Mouse (Mus musculus) intestine, embryonic 15.5 days (tissue): ENCODE data around the gene Lrrc8d. TPM values are rescaled to one million over a fixed set of nuclear protein-coding genes. Genes with fewer than 3 reads are reported as not detected.
A peak's percentile ranks its signal among the peaks of the same experiment; 100 is the strongest.
"Not testable (repeated sequence)": the region's sequence is repeated elsewhere in the genome, so short reads cannot be mapped to it uniquely, and the experiment has no call there.

Experiments used
- ATAC-seq: fragments of 200-750 bp; cut with Nextera tagmentation; 2 replicates; pipeline ENCODE4 v1.8.0; 2017; ENCODE audit warnings: moderate TSS enrichment, moderate library complexity
- H3K27ac ChIP-seq: fragments of 300-500 bp; sonication (generic); 2 replicates; pipeline ENCODE4 v1.5.1; 2015; ENCODE audit warnings: mild to moderate bottlenecking, inconsistent platforms
- H3K27me3 ChIP-seq: fragments of 300-500 bp; sonication (generic); replicated peaks from 2 replicates; pipeline ENCODE4 v1.6.1; 2015; ENCODE audit warnings: inconsistent platforms
- H3K36me3 ChIP-seq: fragments of 300-500 bp; sonication (generic); 2 replicates; pipeline ENCODE4 v1.6.1; 2015; ENCODE audit warnings: inconsistent platforms
- H3K4me1 ChIP-seq: fragments of 300-500 bp; sonication (generic); replicated peaks from 2 replicates; pipeline ENCODE4 v1.6.1; 2015; ENCODE audit warnings: inconsistent platforms
- H3K4me2 ChIP-seq: fragments of 300-500 bp; sonication (generic); replicated peaks from 2 replicates; pipeline ENCODE4 v1.6.1; 2015; ENCODE audit warnings: mild to moderate bottlenecking, inconsistent platforms
- H3K4me3 ChIP-seq: fragments of 300-500 bp; sonication (generic); replicated peaks from 2 replicates; pipeline ENCODE4 v1.5.1; 2015; ENCODE audit warnings: inconsistent platforms
- H3K9ac ChIP-seq: fragments of 300-500 bp; sonication (generic); 2 replicates; pipeline ENCODE4 v1.6.1; 2015; ENCODE audit warnings: inconsistent platforms
- H3K9me3 ChIP-seq: fragments of 300-500 bp; sonication (generic); 2 replicates; pipeline ENCODE4 v1.6.1; 2016; ENCODE audit warnings: inconsistent platforms
- WGBS: fragments of 180-500 bp; shearing (Covaris S2); methylation state at CpG from one replicate; pipeline ENCODE4 v1.1.7; 2015; 5-methylcytosine and 5-hydroxymethylcytosine counted together
- polyA plus RNA-seq: library from polyadenylated mRNA; unstranded; fragments of >200 nt; fragmentation: Nextera tagmentation; extraction: Ambion mirVana; gene quantifications from 2 replicates; pipeline ENCODE4 v1.2.1, GENCODE M21; 2015

Lrrc8d gene
- polyA plus RNA-seq, 1 experiment from 2014 or later, result 16.2 TPM

- WGBS, result 63% methylated on average over 4 of the region's 4 CpGs
- ATAC-seq, result no peak
- H3K9me3 ChIP-seq, result no peaks in the 10 kb centered on the region
These were observed 27.4 kb upstream of the Lrrc8d start for GRCm38 (mm10) chr5:105672332-105672731.

GRCm38 (mm10) chr5:105675511-105675910 lies 24.3 kb upstream of the Lrrc8d start:
- no peak for ATAC-seq
- no peaks in the 10 kb centered on the region for H3K9me3 ChIP-seq
- no peak overlapping the region for H3K27ac ChIP-seq
- 0 out of 2 replicates have a peak, but pooled peaks cover 4% of the 10 kb centered on the region for H3K4me1 ChIP-seq
- no peaks in the 10 kb centered on the region for H3K36me3 ChIP-seq
- WGBS, result 84% methylated on average over 4 of the region's 4 CpGs
- no peaks in the 10 kb centered on the region for H3K27me3 ChIP-seq
- no peak overlapping the region for H3K4me3 ChIP-seq
- H3K9ac ChIP-seq, result no peak overlapping the region
- no peak overlapping the region for H3K4me2 ChIP-seq

More at GRCm38 (mm10) chr5:105672332-105672731, 27.4 kb upstream of the Lrrc8d start:
- Histone ChIP-seq H3K4me3 (no peak overlapping the region), H3K36me3 (no peaks in the 10 kb centered on the region), H3K4me1 (0 out of 2 replicates have a peak, but pooled peaks cover 4% of the 10 kb centered on the region), H3K9ac (no peak overlapping the region), H3K27me3 (no peaks in the 10 kb centered on the region), H3K27ac (no peak overlapping the region), H3K4me2 (no peak overlapping the region)

- ATAC-seq, result no peak
- H3K9ac ChIP-seq, result no peak overlapping the region
- no peaks in the 10 kb centered on the region for H3K36me3 ChIP-seq
- no peak overlapping the region for H3K4me3 ChIP-seq
- no peaks in the 10 kb centered on the region for H3K9me3 ChIP-seq
- 0 out of 2 replicates have a peak, but pooled peaks cover 4% of the 10 kb centered on the region for H3K4me1 ChIP-seq
- no peak overlapping the region for H3K4me2 ChIP-seq
- no peaks in the 10 kb centered on the region for H3K27me3 ChIP-seq
- 90% methylated on average over 2 of the region's 2 CpGs for WGBS
- H3K27ac ChIP-seq, result no peak overlapping the region
These were observed 22.7 kb upstream of the Lrrc8d start for GRCm38 (mm10) chr5:105677071-105677470.

- no peak overlapping the region for H3K4me2 ChIP-seq
- no peak overlapping the region for H3K9ac ChIP-seq
- no peaks in the 10 kb centered on the region for H3K4me1 ChIP-seq
- no peaks in the 10 kb centered on the region for H3K9me3 ChIP-seq
- ATAC-seq, result no peak
- 85% methylated on average over 8 of the region's 8 CpGs for WGBS
- H3K36me3 ChIP-seq, result no peaks in the 10 kb centered on the region
- no peak overlapping the region for H3K27ac ChIP-seq
- H3K4me3 ChIP-seq, result no peak overlapping the region
- H3K27me3 ChIP-seq, result no peaks in the 10 kb centered on the region
These were observed 21.5 kb upstream of the Lrrc8d start for GRCm38 (mm10) chr5:105678243-105678642.

- Histone ChIP-seq H3K4me3 (no peak overlapping the region), H3K4me2 (no peak overlapping the region), H3K9me3 (no peaks in the 10 kb centered on the region), H3K27ac (no peak overlapping the region), H3K4me1 (no peaks in the 10 kb centered on the region), H3K36me3 (no peaks in the 10 kb centered on the region), H3K9ac (no peak overlapping the region), H3K27me3 (no peaks in the 10 kb centered on the region)
- WGBS, result 48% methylated on average over 4 of the region's 4 CpGs
- ATAC-seq, result no peak
These were observed 20.5 kb upstream of the Lrrc8d start for GRCm38 (mm10) chr5:105679261-105679660.

GRCm38 (mm10) chr5:105679921-105680843 lies 19.6 kb upstream of the Lrrc8d start:
- peak; percentile 36 for ATAC-seq
- no peaks in the 10 kb centered on the region for H3K9me3 ChIP-seq
- H3K4me3 ChIP-seq, result no peak overlapping the region
- 66% methylated on average over 9 of the region's 9 CpGs for WGBS
- H3K27me3 ChIP-seq, result no peaks in the 10 kb centered on the region
- 0 out of 2 replicates have a peak, but pooled peaks cover 3% of the 10 kb centered on the region for H3K4me1 ChIP-seq
- no peak overlapping the region for H3K9ac ChIP-seq
- no peak overlapping the region for H3K27ac ChIP-seq
- no peak overlapping the region for H3K4me2 ChIP-seq
- H3K36me3 ChIP-seq, result no peaks in the 10 kb centered on the region

GRCm38 (mm10) chr5:105682143-105682611 lies 17.6 kb upstream of the Lrrc8d start:
- no peak overlapping the region for H3K4me3 ChIP-seq
- H3K4me1 ChIP-seq, result 0 out of 2 replicates have a peak, but pooled peaks cover 4% of the 10 kb centered on the region
- no peak overlapping the region for H3K4me2 ChIP-seq
- H3K9ac ChIP-seq, result no peak overlapping the region
- no peaks in the 10 kb centered on the region for H3K9me3 ChIP-seq
- WGBS, result 61% methylated on average over 9 of the region's 9 CpGs
- no peaks in the 10 kb centered on the region for H3K27me3 ChIP-seq
- no peaks in the 10 kb centered on the region for H3K36me3 ChIP-seq
- H3K27ac ChIP-seq, result no peak overlapping the region
- no peak for ATAC-seq

- H3K9ac ChIP-seq, result no peak overlapping the region
- no peak for ATAC-seq
- H3K27me3 ChIP-seq, result no peaks in the 10 kb centered on the region
- WGBS, result 65% methylated on average over 4 of the region's 4 CpGs
- H3K4me1 ChIP-seq, result 0 out of 2 replicates have a peak, but pooled peaks cover 4% of the 10 kb centered on the region
- no peaks in the 10 kb centered on the region for H3K36me3 ChIP-seq
- no peak overlapping the region for H3K27ac ChIP-seq
- H3K9me3 ChIP-seq, result no peaks in the 10 kb centered on the region
- H3K4me3 ChIP-seq, result no peak overlapping the region
- H3K4me2 ChIP-seq, result no peak overlapping the region
These were observed 15.8 kb upstream of the Lrrc8d start for GRCm38 (mm10) chr5:105683912-105684350.

- 24% methylated on average over 14 of the region's 14 CpGs for WGBS
- Histone ChIP-seq H3K36me3 (no peaks in the 10 kb centered on the region), H3K27ac (no peak overlapping the region), H3K4me2 (0 out of 2 replicates have a peak overlapping the region, but pooled peaks have one; percentile 14), H3K9me3 (no peaks in the 10 kb centered on the region), H3K9ac (no peak overlapping the region), H3K4me3 (no peak overlapping the region), H3K27me3 (no peaks in the 10 kb centered on the region), H3K4me1 (0 out of 2 replicates have a peak, but pooled peaks cover 4% of the 10 kb centered on the region)
- ATAC-seq, result peak; percentile 79
These were observed 14.7 kb upstream of the Lrrc8d start for GRCm38 (mm10) chr5:105684861-105685600.

- ATAC-seq, result not testable (repeated sequence)
These were observed 13.9 kb upstream of the Lrrc8d start for GRCm38 (mm10) chr5:105685780-105686305.

GRCm38 (mm10) chr5:105686331-105686995 lies 13.3 kb upstream of the Lrrc8d start:
- H3K4me2 ChIP-seq, result no peak overlapping the region
- H3K9me3 ChIP-seq, result no peaks in the 10 kb centered on the region
- H3K36me3 ChIP-seq, result no peaks in the 10 kb centered on the region
- no peak for ATAC-seq
- 62% methylated on average over 12 of the region's 12 CpGs for WGBS
- no peak overlapping the region for H3K9ac ChIP-seq
- no peak overlapping the region for H3K27ac ChIP-seq
- no peaks in the 10 kb centered on the region for H3K27me3 ChIP-seq
- H3K4me3 ChIP-seq, result no peak overlapping the region
- 0 out of 2 replicates have a peak, but pooled peaks cover 4% of the 10 kb centered on the region for H3K4me1 ChIP-seq

More at GRCm38 (mm10) chr5:105685780-105686305, 13.9 kb upstream of the Lrrc8d start:
- not testable (repeated sequence) for H3K9me3 ChIP-seq, H3K4me1 ChIP-seq, H3K4me3 ChIP-seq, H3K36me3 ChIP-seq, H3K9ac ChIP-seq, H3K27ac ChIP-seq, H3K27me3 ChIP-seq, H3K4me2 ChIP-seq
- 62% methylated on average over 7 of the region's 7 CpGs for WGBS
